ENCODE assay signal across 22 mouse cellular contexts in the genomic region with DNA sequence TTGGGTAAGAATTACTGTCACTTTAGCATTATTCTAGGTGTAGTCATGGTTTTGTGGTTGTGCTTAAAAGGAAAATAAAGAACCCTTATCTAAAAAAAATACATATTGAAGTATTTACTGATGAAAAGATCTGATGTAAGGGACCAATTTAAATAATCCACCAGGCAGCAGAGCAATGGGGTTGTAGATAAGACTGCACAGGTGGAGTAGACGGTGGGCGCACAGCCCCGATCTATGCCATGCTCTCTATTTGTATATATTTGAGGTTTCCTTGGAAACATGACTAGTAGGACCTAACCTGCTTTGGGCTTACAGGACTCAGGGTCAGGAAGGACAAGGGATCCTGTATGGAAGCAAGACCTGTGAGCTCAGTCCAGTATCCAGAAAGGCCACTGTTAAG. TPM values are rescaled to one million over a fixed set of nuclear protein-coding genes. Genes with fewer than 3 reads are reported as not detected.
DNase-seq lines count a peak whose midpoint lies in the region; ATAC-seq and TF ChIP-seq lines count a peak whose summit lies in the region.
"Had no signal": no experiment of that assay in that cellular context is flagged by ENCODE, and none has a peak within 500 bp of the region (broad histone marks: within the 10 kb centered on the region; RNA-seq: fewer than 3 reads in every experiment).

No protein-coding gene starts in this region.

- 77% methylated on average over 3 of the region's 3 CpGs for WGBS in heart, embryonic 13.5 days
- WGBS in forebrain, embryonic 14.5 days, result 90% methylated on average over 3 of the region's 3 CpGs
- WGBS in forebrain, embryonic 15.5 days, result 93% methylated on average over 3 of the region's 3 CpGs

- peak overlapping the region; percentile 80 for H3K27ac ChIP-seq in heart, embryonic 13.5 days (replicated peaks)
- peak overlapping the region; percentile 19; the same call in 1 of the 2 replicates for H3K27ac ChIP-seq in left cerebral cortex, adult 2 months
- peak overlapping the region; percentile 33; the same call in 1 of the 2 replicates for H3K27ac ChIP-seq in forebrain, embryonic 14.5 days (ENCODE audit: low read depth, low read length)
- peak overlapping the region; percentile 46 for H3K27ac ChIP-seq in forebrain, embryonic 15.5 days (replicated peaks)
- H3K27ac ChIP-seq: kidney, postnatal 0 days; limb, embryonic 12.5 days had no signal

- H3K9me3 ChIP-seq in heart, embryonic 13.5 days, result no peaks in the 10 kb centered on the region
- H3K9me3 ChIP-seq in forebrain, embryonic 14.5 days (replicated peaks; ENCODE audit: control insufficient read depth, low read length), result no peaks in the 10 kb centered on the region
- no peaks in the 10 kb centered on the region for H3K9me3 ChIP-seq in forebrain, embryonic 15.5 days
- H3K9me3 ChIP-seq: limb, embryonic 12.5 days; megakaryocyte, embryonic 14.5 days had no signal

- no peak for DNase-seq in heart, postnatal 10 days
- no peak for DNase-seq in left cerebral cortex, adult 2 months (ENCODE audit: extremely low spot score in 1 of 2, low spot score in 2 of 2)
- no peak for DNase-seq in left cerebral cortex, postnatal 36 days (ENCODE audit: low spot score in 2 of 2)
- no peak for DNase-seq in forebrain, embryonic 14.5 days (ENCODE audit: low spot score)
- DNase-seq: adrenal gland, postnatal 25 days; cerebellum, adult 2 months; gastrocnemius, postnatal 36 days; kidney, adult 11 months; spleen, adult 18-20 months had no signal

- H3K27me3 ChIP-seq in heart, embryonic 13.5 days (replicated peaks), result no peaks in the 10 kb centered on the region
- H3K27me3 ChIP-seq in forebrain, embryonic 14.5 days (replicated peaks; ENCODE audit: control insufficient read depth, insufficient read depth, low read length), result no peaks in the 10 kb centered on the region
- H3K27me3 ChIP-seq in forebrain, embryonic 15.5 days, result no peaks in the 10 kb centered on the region
- H3K27me3 ChIP-seq: limb, embryonic 12.5 days; megakaryocyte, embryonic 14.5 days had no signal

- H3K9ac ChIP-seq in heart, embryonic 13.5 days, result no peak overlapping the region
- no peak overlapping the region for H3K9ac ChIP-seq in forebrain, embryonic 14.5 days (ENCODE audit: low read length)
- no peak overlapping the region for H3K9ac ChIP-seq in forebrain, embryonic 15.5 days (replicated peaks)
- H3K9ac ChIP-seq: limb, embryonic 12.5 days; lung, embryonic 14.5 days had no signal

- intact Hi-C loops in heart, postnatal 10 days (cut with DNase I), result no loop called here
- intact Hi-C loops in left cerebral cortex, adult 2 months (cut with DNase I), result no loop called here
- intact Hi-C loops in left cerebral cortex, postnatal 36 days (cut with DNase I), result no loop called here

- no peak overlapping the region for H3K4me2 ChIP-seq in heart, embryonic 13.5 days
- no peak overlapping the region for H3K4me2 ChIP-seq in forebrain, embryonic 14.5 days (ENCODE audit: low read length)
- no peak overlapping the region for H3K4me2 ChIP-seq in forebrain, embryonic 15.5 days (replicated peaks)
- H3K4me2 ChIP-seq: limb, embryonic 12.5 days; lung, embryonic 14.5 days had no signal

- H3K36me3 ChIP-seq in heart, embryonic 13.5 days, result no peaks in the 10 kb centered on the region
- H3K36me3 ChIP-seq in forebrain, embryonic 14.5 days (ENCODE audit: control insufficient read depth, insufficient read depth, low read length), result peaks cover 15% of the 10 kb centered on the region; the same call in 1 of the 2 replicates
- no peaks in the 10 kb centered on the region for H3K36me3 ChIP-seq in forebrain, embryonic 15.5 days

- peaks cover 80% of the 10 kb centered on the region for H3K4me1 ChIP-seq in heart, embryonic 13.5 days
- peaks cover 44% of the 10 kb centered on the region for H3K4me1 ChIP-seq in forebrain, embryonic 14.5 days (ENCODE audit: control insufficient read depth, insufficient read depth, low read length)
- H3K4me1 ChIP-seq in forebrain, embryonic 15.5 days, result peaks cover 76% of the 10 kb centered on the region

- no peak for TF ChIP-seq CTCF in left cerebral cortex, adult 2 months (IDR thresholded peaks at IDR 0.05)

- no peak for ATAC-seq in heart, embryonic 13.5 days (ENCODE audit: extremely low read depth, insufficient number of reproducible peaks, low FRiP score, low TSS enrichment)
- ATAC-seq in forebrain, embryonic 14.5 days, result no peak
- no peak for ATAC-seq in forebrain, embryonic 15.5 days (replicated peaks)
- ATAC-seq in monocyte, adult 5-6 weeks (replicated peaks; ENCODE audit: insufficient number of reproducible peaks, low FRiP score, low TSS enrichment, poor library complexity, severe bottlenecking), result no peak
- ATAC-seq: hindbrain, embryonic 16.5 days had no signal

- H3K4me3 ChIP-seq in heart, embryonic 13.5 days, result no peak overlapping the region
- H3K4me3 ChIP-seq in left cerebral cortex, adult 2 months, result no peak overlapping the region
- H3K4me3 ChIP-seq in forebrain, embryonic 14.5 days (ENCODE audit: low read depth, low read length), result no peak overlapping the region
- H3K4me3 ChIP-seq in forebrain, embryonic 15.5 days, result no peak overlapping the region
- H3K4me3 ChIP-seq: limb, embryonic 12.5 days; megakaryocyte, embryonic 14.5 days had no signal

RNA-seq across cellular contexts. Expression of a gene that starts 31.5 kb away (rescaled TPM):
- polyA plus RNA-seq in heart, embryonic 13.5 days (2015; fragmentation: Nextera tagmentation; extraction: Ambion mirVana), result 15.3 and 15.9 TPM in 2 replicates
- 1 to 10 TPM; 4.4 to 7.4 TPM for total RNA-seq in heart, postnatal 10 days (2021)
- 100 to 1,000 TPM; 101 to 103 TPM for total RNA-seq in left cerebral cortex, adult 2 months (2021)
- 100 to 1,000 TPM; 100 to 116 TPM for total RNA-seq in left cerebral cortex, postnatal 36 days (2021)
- 148 and 174 TPM in 2 replicates for polyA plus RNA-seq in forebrain, embryonic 14.5 days (2014; fragmentation: Nextera tagmentation; extraction: Ambion mirVana)
- polyA plus RNA-seq in forebrain, embryonic 15.5 days (2015; fragmentation: Nextera tagmentation; extraction: Ambion mirVana), result 204 and 215 TPM in 2 replicates
- 12.1 to 16.9 TPM (median 13.9 TPM) in 3 replicates for total RNA-seq in monocyte, adult 5-6 weeks (2017)

RNA-seq across cellular contexts. Expression of a gene that starts 34.5 kb away (rescaled TPM):
- polyA plus RNA-seq in heart, embryonic 13.5 days (2015; fragmentation: Nextera tagmentation; extraction: Ambion mirVana), result not detected in 2 replicates
- not detected for total RNA-seq in heart, postnatal 10 days (2021)
- 1 to 10 TPM in 1 of 2 experiments, under 1 TPM in 1; 0.82 to 1.4 TPM for total RNA-seq in left cerebral cortex, adult 2 months (2021)
- 1 to 10 TPM; 1.3 to 1.5 TPM for total RNA-seq in left cerebral cortex, postnatal 36 days (2021)
- 0.32 and 0.41 TPM in 2 replicates for polyA plus RNA-seq in forebrain, embryonic 14.5 days (2014; fragmentation: Nextera tagmentation; extraction: Ambion mirVana)
- polyA plus RNA-seq in forebrain, embryonic 15.5 days (2015; fragmentation: Nextera tagmentation; extraction: Ambion mirVana), result 0.26 TPM in 1 of 2 replicates, not detected in the other
- not detected in 3 replicates for total RNA-seq in monocyte, adult 5-6 weeks (2017)
- total RNA-seq: adrenal gland, postnatal 25 days; ES-E14; gastrocnemius, postnatal 36 days; midbrain, postnatal 0 days had no signal
- polyA plus RNA-seq: cerebellum, adult 2 months; embryonic facial prominence, embryonic 11.5 days; kidney, postnatal 0 days; limb, embryonic 12.5 days; lung, embryonic 14.5 days; midbrain, postnatal 0 days; neural tube, embryonic 11.5 days; stomach, embryonic 16.5 days had no signal

Comparison
In these comparisons a context has a peak if more than half of its experiments do, and no peak if none do; other contexts are left out.
1. H3K27ac ChIP-seq: peak in every context shown above with its lines; median percentile 80 in heart, embryonic 13.5 days; 46 in forebrain, embryonic 15.5 days; 33 in forebrain, embryonic 14.5 days; 19 in left cerebral cortex, adult 2 months.